Mouse (Mus musculus) thymus, postnatal 4 days (tissue): Measurements from ENCODE around the gene Arhgap27.
"Not testable (repeated sequence)": the region's sequence is repeated elsewhere in the genome, so short reads cannot be mapped to it uniquely, and the experiment has no call there.

Source experiments
- DNase-seq: peaks from one replicate; pipeline ENCODE4 v3.0.0; 2021

Gene Arhgap27

GRCm38 (mm10) chr11:103332186-103332889 lies 31.2 kb downstream of the Arhgap27 start:
- DNase-seq = peak; percentile 84

GRCm38 (mm10) chr11:103331502-103332185 lies 31.8 kb downstream of the Arhgap27 start:
- DNase-seq = no peak

- DNase-seq = peak; percentile 58
These were observed 32.7 kb downstream of the Arhgap27 start for GRCm38 (mm10) chr11:103330651-103331319.

GRCm38 (mm10) chr11:103326950-103327349 lies 36.5 kb downstream of the Arhgap27 start:
- DNase-seq = peak; percentile 95

- DNase-seq = peak; percentile 87
These were observed 38.3 kb downstream of the Arhgap27 start for GRCm38 (mm10) chr11:103325172-103325571.

GRCm38 (mm10) chr11:103324723-103325122 lies 38.8 kb downstream of the Arhgap27 start:
- no peak for DNase-seq

GRCm38 (mm10) chr11:103322832-103323231 lies 40.7 kb downstream of the Arhgap27 start:
- DNase-seq = not testable (repeated sequence)

- DNase-seq = no peak
These were observed 42.8 kb downstream of the Arhgap27 start for GRCm38 (mm10) chr11:103320646-103321045.

- no peak for DNase-seq
These were observed 43.3 kb downstream of the Arhgap27 start for GRCm38 (mm10) chr11:103320196-103320595.

- no peak for DNase-seq
These were observed 45.5 kb downstream of the Arhgap27 start for GRCm38 (mm10) chr11:103318042-103318441.

- no peak for DNase-seq
These were observed 48.1 kb downstream of the Arhgap27 start for GRCm38 (mm10) chr11:103315379-103315778.

GRCm38 (mm10) chr11:103314736-103315374 lies 48.6 kb downstream of the Arhgap27 start:
- DNase-seq = no peak

- no peak for DNase-seq
These were observed 50.0 kb downstream of the Arhgap27 start for GRCm38 (mm10) chr11:103313542-103313941.

GRCm38 (mm10) chr11:103312655-103313255 lies 50.7 kb downstream of the Arhgap27 start:
- no peak for DNase-seq

- peak; percentile 67 for DNase-seq
These were observed 51.4 kb downstream of the Arhgap27 start for GRCm38 (mm10) chr11:103311960-103312611.

GRCm38 (mm10) chr11:103309956-103310574 lies 53.4 kb downstream of the Arhgap27 start:
- no peak for DNase-seq

- peak; percentile 24 for DNase-seq
These were observed 55.6 kb downstream of the Arhgap27 start for GRCm38 (mm10) chr11:103307910-103308309.

- no peak for DNase-seq
These were observed 59.0 kb downstream of the Arhgap27 start for GRCm38 (mm10) chr11:103304525-103304924.

GRCm38 (mm10) chr11:103294772-103295171 lies 68.7 kb downstream of the Arhgap27 start:
- no peak for DNase-seq

GRCm38 (mm10) chr11:103294066-103294465 lies 69.4 kb downstream of the Arhgap27 start:
- no peak for DNase-seq

GRCm38 (mm10) chr11:103292890-103293287 lies 70.6 kb downstream of the Arhgap27 start:
- DNase-seq = no peak
